Mouse (Mus musculus) cerebellum, postnatal 36 days (tissue): ENCODE results near the gene Gm11084.
A peak's percentile ranks its signal among the peaks of the same experiment; 100 is the strongest.
"Not testable (repeated sequence)": the region's sequence is repeated elsewhere in the genome, so short reads cannot be mapped to it uniquely, and the experiment has no call there.

Experiments
- DNase-seq, 2 experiments: peaks; one replicate each; pipeline ENCODE4 v3.0.0; 2021 to 2022; ENCODE audit warnings: mixed read lengths in 2 of 2

Gene Gm11084

GRCm38 (mm10) chr2:72986616-72987015, at the start of gene Gm11084:
Gene Gm11084, minus strand, starts transcription at chr2:72986716.
- no peak for DNase-seq

GRCm38 (mm10) chr2:73031061-73032055, 44.8 kb upstream of the Gm11084 start:
- DNase-seq = no peak

- no peak for DNase-seq
Observed at GRCm38 (mm10) chr2:73029846-73030245, 43.3 kb upstream of the Gm11084 start.

GRCm38 (mm10) chr2:73028019-73028418, 41.5 kb upstream of the Gm11084 start:
- DNase-seq = no peak

- DNase-seq = no peak
Observed at GRCm38 (mm10) chr2:73027126-73027525, 40.6 kb upstream of the Gm11084 start.

GRCm38 (mm10) chr2:73023803-73024202, 37.3 kb upstream of the Gm11084 start:
- DNase-seq = no peak

- no peak for DNase-seq
Observed at GRCm38 (mm10) chr2:73021046-73021445, 34.5 kb upstream of the Gm11084 start.

- peak; percentile 63 to 67 for DNase-seq
Observed at GRCm38 (mm10) chr2:73019371-73020146, 33.0 kb upstream of the Gm11084 start.

- DNase-seq = not testable (repeated sequence)
Observed at GRCm38 (mm10) chr2:73014063-73014462, 27.5 kb upstream of the Gm11084 start.

- DNase-seq = peak; percentile 23 to 53
Observed at GRCm38 (mm10) chr2:73012636-73013035, 26.1 kb upstream of the Gm11084 start.

- no peak for DNase-seq
Observed at GRCm38 (mm10) chr2:73007472-73007871, 21.0 kb upstream of the Gm11084 start.

GRCm38 (mm10) chr2:73005611-73006515, 19.3 kb upstream of the Gm11084 start:
- DNase-seq = no peak

GRCm38 (mm10) chr2:73003751-73004717, 17.5 kb upstream of the Gm11084 start:
- DNase-seq = peak; percentile 28 to 38

GRCm38 (mm10) chr2:73003049-73003448, 16.5 kb upstream of the Gm11084 start:
- DNase-seq = no peak

- no peak for DNase-seq
Observed at GRCm38 (mm10) chr2:73002451-73002850, 15.9 kb upstream of the Gm11084 start.

GRCm38 (mm10) chr2:73001994-73002393, 15.5 kb upstream of the Gm11084 start:
- no peak for DNase-seq

GRCm38 (mm10) chr2:73000194-73000593, 13.7 kb upstream of the Gm11084 start:
- no peak for DNase-seq

- DNase-seq = no peak
Observed at GRCm38 (mm10) chr2:72997586-72997985, 11.1 kb upstream of the Gm11084 start.

- DNase-seq = peak; percentile 61 to 69
Observed at GRCm38 (mm10) chr2:72996808-72997378, 10.4 kb upstream of the Gm11084 start.

- DNase-seq = peak; percentile 82
Observed at GRCm38 (mm10) chr2:72995346-72996097, 9.0 kb upstream of the Gm11084 start.
